Mouse (Mus musculus): ENCODE results near the gene Ntm. TPM values are rescaled to one million over a fixed set of nuclear protein-coding genes. Genes with fewer than 3 reads are reported as not detected.

Gene Ntm
- polyA plus RNA-seq (2014; fragmentation: Illumina TruSeq; extraction: RNeasy Lipid Tissue Mini Kit (QIAGEN cat#74804); ENCODE audit: low read depth, low replicate concordance), result 1.5 TPM

GRCm38 (mm10) chr9:29962978-29963377 lies at the start of gene Ntm:
Ntm (minus strand) TSS chr9:29963141.

Data from adipose tissue, adult 10 weeks (tissue).